Mouse (Mus musculus) myocyte (in vitro differentiated cells): ENCODE measurements at regions not wholly inside any gene's neighbourhood (a gene's known extent, or its start where the extent isn't known, plus 50 kb on each side); places are given as distances from the start of the nearest gene placed in this dataset.

Experiments used
- MAX ChIP-seq: IDR thresholded peaks from one replicate; pipeline ENCODE4 v1.6.1; 2011; ENCODE audit warnings: low read depth, mild to moderate bottlenecking, control low read depth
- MYOD1 ChIP-seq, 3 experiments: IDR thresholded peaks; one replicate each; pipeline ENCODE4 v1.6.1; 2011; ENCODE audit warnings: control low read depth in 2 of 3, low read depth in 2 of 3, mild to moderate bottlenecking in 2 of 3, moderate library complexity in 1 of 3; ENCODE audit not compliant: insufficient read length in 2 of 3, control insufficient read depth in 1 of 3
- POLR2A ChIP-seq: IDR thresholded peaks from one replicate; pipeline ENCODE4 v1.6.1; 2011; ENCODE audit warnings: low read depth, mild to moderate bottlenecking, control low read depth, moderate library complexity; ENCODE audit not compliant: insufficient read length
- USF1 ChIP-seq: IDR thresholded peaks from one replicate; pipeline ENCODE4 v1.6.1; 2011; ENCODE audit warnings: low read depth, mild to moderate bottlenecking, control low read depth, moderate library complexity

DNA sequence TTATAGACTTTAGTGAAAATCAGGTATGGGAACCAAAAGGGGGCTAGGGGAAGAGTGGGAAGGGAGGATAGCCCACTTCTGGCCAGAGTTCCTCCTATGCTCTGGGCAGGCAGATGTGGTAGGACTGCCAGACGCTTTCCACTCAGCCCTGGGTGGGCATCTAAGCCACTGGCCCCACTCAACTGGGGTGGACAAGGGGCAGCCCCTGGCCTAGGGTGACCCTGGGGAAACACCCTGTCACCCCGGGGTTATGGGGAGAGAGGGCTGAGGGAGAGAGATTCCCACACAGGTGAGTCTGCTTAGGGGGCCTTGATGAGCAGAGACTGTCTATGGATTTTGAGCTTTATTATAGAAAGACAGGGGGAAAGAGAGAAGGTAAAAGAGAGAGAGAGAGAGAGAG is 70.8 kb upstream of the Olfm3 start:
- TF ChIP-seq POLR2A, result no peak
- TF ChIP-seq MAX, result no peak
- no peak for TF ChIP-seq USF1
- TF ChIP-seq MYOD1 (IDR thresholded peaks at IDR 0.05; ENCODE audit: control insufficient read depth in 1 of 3, insufficient read length in 2 of 3, low read depth in 2 of 3), result no peak
